Mouse (Mus musculus) heart, postnatal 0 days (tissue): ENCODE data around the gene Msx3. TPM values are rescaled to one million over a fixed set of nuclear protein-coding genes. Genes with fewer than 3 reads are reported as not detected.

ENCODE experiments used
- ATAC-seq: fragments of 200-750 bp; cut with Nextera tagmentation; 2 replicates; pipeline ENCODE4 v1.8.0; 2017; ENCODE audit warnings: low read depth, moderate number of reproducible peaks, moderate library complexity; ENCODE audit not compliant: insufficient read depth
- DNase-seq: peaks from one replicate; pipeline ENCODE4 v3.0.0-alpha.2; 2016; ENCODE audit warnings: low spot score
- H3K27ac ChIP-seq: fragments of 300-500 bp; sonication (generic); 2 replicates; pipeline ENCODE4 v1.5.1; 2014; ENCODE audit warnings: low read depth, mild to moderate bottlenecking
- H3K27me3 ChIP-seq: fragments of 300-500 bp; sonication (generic); 2 replicates; pipeline ENCODE4 v1.6.1; 2014; ENCODE audit warnings: low read length, mixed read lengths; ENCODE audit not compliant: control insufficient read depth, insufficient read depth
- H3K36me3 ChIP-seq: fragments of 300-500 bp; sonication (generic); replicated peaks from 2 replicates; pipeline ENCODE4 v1.6.1; 2014; ENCODE audit warnings: low read length, mixed read lengths; ENCODE audit not compliant: control insufficient read depth, insufficient read depth
- H3K4me1 ChIP-seq: fragments of 300-500 bp; sonication (generic); 2 replicates; pipeline ENCODE4 v1.6.1; 2014; ENCODE audit warnings: antibody characterized with exemption; ENCODE audit not compliant: control insufficient read depth, insufficient read depth
- H3K4me2 ChIP-seq: fragments of 300-500 bp; sonication (generic); 2 replicates; pipeline ENCODE4 v1.6.1; 2014; ENCODE audit warnings: low read depth, mild to moderate bottlenecking, low read length, moderate library complexity
- H3K4me3 ChIP-seq: fragments of 300-500 bp; sonication (generic); 2 replicates; pipeline ENCODE4 v1.5.1; 2014; ENCODE audit warnings: low read depth, low read length
- H3K9ac ChIP-seq: fragments of 300-500 bp; sonication (generic); replicated peaks from 2 replicates; pipeline ENCODE4 v1.6.1; 2014; ENCODE audit warnings: low read depth, low read length, mixed read lengths
- H3K9me3 ChIP-seq: fragments of 300-500 bp; sonication (generic); replicated peaks from 2 replicates; pipeline ENCODE4 v1.6.1; 2016; ENCODE audit warnings: low read length; ENCODE audit not compliant: control insufficient read depth
- CTCF ChIP-seq: IDR thresholded peaks from 2 replicates; pipeline ENCODE4 v1.5.1; 2016; ENCODE audit warnings: antibody characterized with exemption, control low read depth, low read depth
- EP300 ChIP-seq: IDR thresholded peaks from 2 replicates; pipeline ENCODE4 v1.6.1; 2016; ENCODE audit warnings: antibody characterized with exemption, low read depth
- WGBS: fragments of 180-500 bp; shearing (Covaris S2); extraction: QIAGEN DNeasy Blood & Tissue Kit; methylation state at CpG from one replicate; pipeline ENCODE4 v1.1.7; 2014; 5-methylcytosine and 5-hydroxymethylcytosine counted together
- polyA plus RNA-seq: library from polyadenylated mRNA; unstranded; fragments of >200 nt; fragmentation: Nextera tagmentation; extraction: Ambion mirVana; gene quantifications from 2 replicates; pipeline ENCODE4 v1.2.1, GENCODE M21; 2015
- total RNA-seq: library from RNA; depleted of rRNA; stranded (reverse); fragments of >200 nt; gene quantifications from 2 replicates; pipeline ENCODE4 v1.2.3, GENCODE M21; 2014; ENCODE audit warnings: low replicate concordance

The Msx3 gene
- total and polyA plus RNA-seq, 2 experiments from 2014 or later, result not detected

- WGBS, result 65% methylated on average over 4 of the region's 4 CpGs
- Histone ChIP-seq H3K27me3 (peaks cover 90% of the 10 kb centered on the region), H3K9ac (no peak overlapping the region), H3K4me2 (no peak overlapping the region), H3K4me1 (peaks cover 6% of the 10 kb centered on the region; the same call in 1 of the 2 replicates), H3K9me3 (0 out of 2 replicates have a peak, but pooled peaks cover 4% of the 10 kb centered on the region), H3K27ac (no peak overlapping the region), H3K36me3 (no peaks in the 10 kb centered on the region), H3K4me3 (no peak overlapping the region)
- ATAC-seq (no peak), DNase-seq (no peak)
- no peak for TF ChIP-seq CTCF
- no peak for TF ChIP-seq EP300
These were observed 5.2 kb upstream of the Msx3 start for GRCm38 (mm10) chr7:140054124-140054523.

- ATAC-seq (peak; percentile 17; the same call in 1 of the 2 replicates), DNase-seq (peak; percentile 26)
- Histone ChIP-seq H3K4me3 (peak overlapping the region; percentile 47), H3K4me1 (peaks cover 18% of the 10 kb centered on the region), H3K9me3 (no peaks in the 10 kb centered on the region), H3K4me2 (peak overlapping the region; percentile 60), H3K9ac (no peak overlapping the region), H3K36me3 (no peaks in the 10 kb centered on the region), H3K27ac (no peak overlapping the region), H3K27me3 (peaks cover 97% of the 10 kb centered on the region)
- TF ChIP-seq CTCF (no peak), EP300 (no peak)
- WGBS, result under 1% methylated on average over 34 of the region's 34 CpGs
These were observed 313 bp upstream of the Msx3 start for GRCm38 (mm10) chr7:140049115-140049689.

GRCm38 (mm10) chr7:140047811-140048311, 1.0 kb downstream of the Msx3 start:
- WGBS, result 1% methylated on average over 33 of the region's 33 CpGs
- no peak for DNase-seq
- Histone ChIP-seq H3K9ac (no peak overlapping the region), H3K27me3 (peaks cover 89% of the 10 kb centered on the region), H3K27ac (no peak overlapping the region), H3K4me3 (peak overlapping the region; percentile 47), H3K36me3 (no peaks in the 10 kb centered on the region), H3K4me1 (peaks cover 18% of the 10 kb centered on the region), H3K4me2 (peak overlapping the region; percentile 60), H3K9me3 (no peaks in the 10 kb centered on the region)
- no peak for TF ChIP-seq EP300
- TF ChIP-seq CTCF, result no peak
- peak; percentile 24; the same call in 1 of the 2 replicates for ATAC-seq

- H3K27me3 ChIP-seq, result peaks cover 66% of the 10 kb centered on the region
- 65% methylated on average over 4 of the region's 4 CpGs for WGBS
- TF ChIP-seq CTCF, result no peak
- TF ChIP-seq EP300, result no peak
- ATAC-seq (no peak), DNase-seq (no peak)
- no peak overlapping the region for H3K4me3 ChIP-seq
- no peak overlapping the region for H3K9ac ChIP-seq
- peaks cover 6% of the 10 kb centered on the region for H3K36me3 ChIP-seq
- H3K9me3 ChIP-seq, result no peaks in the 10 kb centered on the region
- no peak overlapping the region for H3K27ac ChIP-seq
- H3K4me2 ChIP-seq, result no peak overlapping the region
- H3K4me1 ChIP-seq, result peaks cover 18% of the 10 kb centered on the region
These were observed 3.3 kb downstream of the Msx3 start for GRCm38 (mm10) chr7:140045546-140045945.

GRCm38 (mm10) chr7:140042728-140043127, 6.2 kb downstream of the Msx3 start:
- TF ChIP-seq EP300, result no peak
- TF ChIP-seq CTCF, result no peak
- 60% methylated on average over 3 of the region's 3 CpGs for WGBS
- ATAC-seq (no peak), DNase-seq (no peak)
- Histone ChIP-seq H3K4me3 (no peak overlapping the region), H3K27ac (no peak overlapping the region), H3K4me2 (no peak overlapping the region), H3K9ac (no peak overlapping the region), H3K36me3 (peaks cover 17% of the 10 kb centered on the region), H3K27me3 (peaks cover 38% of the 10 kb centered on the region), H3K4me1 (no peaks in the 10 kb centered on the region), H3K9me3 (no peaks in the 10 kb centered on the region)
